Mouse (Mus musculus) stomach, postnatal 0 days (tissue): ENCODE measurements around the gene Cacng2. TPM values are rescaled to one million over a fixed set of nuclear protein-coding genes. Genes with fewer than 3 reads are reported as not detected.

Source experiments
- ATAC-seq: fragments of 200-750 bp; cut with Nextera tagmentation; 2 replicates; pipeline ENCODE4 v1.8.0; 2017; ENCODE audit not compliant: low FRiP score, low TSS enrichment
- DNase-seq: peaks from one replicate; pipeline ENCODE4 v3.0.0-alpha.2; 2016; ENCODE audit warnings: low spot score
- H3K27ac ChIP-seq: fragments of 300-500 bp; sonication (generic); replicated peaks from 2 replicates; pipeline ENCODE4 v1.5.1; 2014; ENCODE audit warnings: mild to moderate bottlenecking, control low read depth
- H3K27me3 ChIP-seq: fragments of 300-500 bp; sonication (generic); 2 replicates; pipeline ENCODE4 v1.6.1; 2014; ENCODE audit warnings: low read length; ENCODE audit not compliant: control insufficient read depth, insufficient read depth
- H3K36me3 ChIP-seq: fragments of 300-500 bp; sonication (generic); 2 replicates; pipeline ENCODE4 v1.6.1; 2014; ENCODE audit warnings: low read length, mixed read lengths; ENCODE audit not compliant: control insufficient read depth, insufficient read depth
- H3K4me1 ChIP-seq: fragments of 300-500 bp; sonication (generic); replicated peaks from 2 replicates; pipeline ENCODE4 v1.6.1; 2014; ENCODE audit warnings: antibody characterized with exemption; ENCODE audit not compliant: control insufficient read depth, insufficient read depth
- H3K4me2 ChIP-seq: fragments of 300-500 bp; sonication (generic); replicated peaks from 2 replicates; pipeline ENCODE4 v1.6.1; 2014; ENCODE audit warnings: low read depth, mild to moderate bottlenecking, control low read depth, moderate library complexity
- H3K4me3 ChIP-seq: fragments of 300-500 bp; sonication (generic); 2 replicates; pipeline ENCODE4 v1.5.1; 2014; ENCODE audit warnings: low read depth, low read length, control low read depth
- H3K9ac ChIP-seq: fragments of 300-500 bp; sonication (generic); 2 replicates; pipeline ENCODE4 v1.6.1; 2014; ENCODE audit warnings: mild to moderate bottlenecking, low read length, control low read depth, mixed read lengths
- H3K9me3 ChIP-seq: fragments of 300-500 bp; sonication (generic); 2 replicates; pipeline ENCODE4 v1.6.1; 2016; ENCODE audit warnings: low read length; ENCODE audit not compliant: control insufficient read depth
- CTCF ChIP-seq: IDR thresholded peaks from 2 replicates; pipeline ENCODE4 v1.5.1; 2016; ENCODE audit warnings: antibody characterized with exemption, low read depth, mild to moderate bottlenecking, moderate library complexity
- EP300 ChIP-seq: optimal IDR thresholded peaks from 2 replicates; pipeline ENCODE3; 2016; ENCODE audit warnings: antibody characterized with exemption
- WGBS: fragments of 180-500 bp; shearing (Covaris S2); extraction: QIAGEN DNeasy Blood & Tissue Kit; methylation state at CpG from one replicate; pipeline ENCODE4 v1.1.7; 2014; 5-methylcytosine and 5-hydroxymethylcytosine counted together
- polyA plus RNA-seq: library from polyadenylated mRNA; unstranded; fragments of >200 nt; fragmentation: Nextera tagmentation; extraction: Ambion mirVana; gene quantifications from 2 replicates; pipeline ENCODE4 v1.2.1, GENCODE M21; 2015

The Cacng2 gene
- polyA plus RNA-seq, 1 experiment from 2014 or later = 0.02 TPM

DNA sequence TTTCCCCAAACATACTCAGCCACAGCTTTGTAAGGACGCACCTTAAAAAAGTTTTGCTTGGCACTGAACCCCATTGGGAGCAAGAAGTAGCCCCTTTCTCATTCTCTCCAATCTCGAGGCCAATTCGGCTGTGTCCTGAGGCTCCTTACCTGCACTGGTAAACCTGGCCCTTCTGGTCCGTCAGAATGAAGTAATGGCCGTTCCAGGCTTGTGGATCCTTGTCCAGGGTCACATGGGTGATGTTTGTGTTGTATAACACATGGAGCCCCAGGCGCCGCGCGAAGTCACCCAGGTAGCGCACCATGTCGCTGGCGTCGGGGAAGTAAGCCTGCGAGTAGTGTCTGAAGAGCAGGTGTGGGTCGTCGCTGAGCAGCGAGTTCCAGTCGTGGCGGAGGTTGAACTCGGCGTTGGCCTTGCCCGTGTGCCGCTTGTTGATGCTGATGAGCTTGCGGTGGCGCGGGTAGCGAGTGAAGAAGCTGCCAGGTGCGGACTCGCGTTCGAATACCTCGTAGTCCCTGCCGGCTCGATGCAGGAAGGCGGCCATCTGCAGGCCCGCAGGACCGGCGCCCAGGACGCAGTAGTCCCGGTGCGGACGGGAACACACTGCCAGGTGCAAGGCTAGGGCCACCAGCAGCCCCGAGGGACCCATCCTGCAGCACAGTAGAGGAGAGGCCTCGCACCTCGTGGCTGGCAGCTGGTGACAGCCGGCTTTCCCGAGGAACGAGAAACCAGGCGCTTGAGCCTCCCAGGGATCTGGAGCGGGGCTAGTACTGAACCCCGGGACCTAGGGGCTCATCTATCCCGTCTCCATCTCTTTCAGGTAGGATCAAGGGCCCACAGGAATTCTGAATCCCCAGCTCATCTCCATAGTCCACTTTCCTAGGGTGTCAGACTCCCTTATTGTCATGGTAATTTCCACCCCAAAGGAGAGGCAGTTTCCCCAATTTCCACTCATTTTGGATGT, 164.1 kb downstream of the Cacng2 start:
- no peak overlapping the region for H3K27ac ChIP-seq
- peaks cover 21% of the 10 kb centered on the region for H3K36me3 ChIP-seq
- H3K4me1 ChIP-seq = peaks cover 7% of the 10 kb centered on the region
- DNase-seq (no peak), ATAC-seq (no peak)
- H3K27me3 ChIP-seq = no peaks in the 10 kb centered on the region
- TF ChIP-seq EP300 (no peak), CTCF (no peak)
- H3K4me2 ChIP-seq = peak overlapping the region; percentile 73
- peak overlapping the region; percentile 40 for H3K4me3 ChIP-seq
- WGBS = 9% methylated on average over 52 of the region's 52 CpGs
- H3K9ac ChIP-seq = peak overlapping the region; percentile 45; the same call in 1 of the 2 replicates
- H3K9me3 ChIP-seq = no peaks in the 10 kb centered on the region

DNA sequence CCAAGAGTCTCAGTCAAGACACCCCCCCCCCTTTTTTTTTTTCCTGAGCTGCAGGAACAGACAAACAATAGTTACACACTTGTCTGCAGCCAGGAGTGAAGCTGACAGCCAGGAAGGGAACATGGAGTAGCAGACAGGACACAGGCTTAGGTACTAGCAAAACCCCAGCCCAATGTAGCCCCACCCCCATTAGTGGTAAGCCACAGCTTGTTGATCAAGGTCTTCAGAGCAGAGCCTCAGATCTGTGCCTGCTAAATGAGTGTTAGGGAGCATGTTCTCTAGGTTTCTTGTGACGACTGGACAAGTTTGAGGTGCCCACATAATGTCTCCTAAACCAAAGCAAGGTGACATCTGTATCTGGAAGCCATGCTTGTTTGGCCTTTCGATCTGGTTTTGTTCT, 165.5 kb downstream of the Cacng2 start:
- ATAC-seq = no peak
- H3K27me3 ChIP-seq = no peaks in the 10 kb centered on the region
- no peak overlapping the region for H3K27ac ChIP-seq
- no peak for DNase-seq
- TF ChIP-seq CTCF (no peak), EP300 (no peak)
- H3K9ac ChIP-seq = no peak overlapping the region
- no peaks in the 10 kb centered on the region for H3K9me3 ChIP-seq
- 93% methylated on average over 2 of the region's 2 CpGs for WGBS
- peaks cover 8% of the 10 kb centered on the region for H3K36me3 ChIP-seq
- H3K4me1 ChIP-seq = peaks cover 7% of the 10 kb centered on the region
- no peak overlapping the region for H3K4me2 ChIP-seq
- H3K4me3 ChIP-seq = no peak overlapping the region

DNA sequence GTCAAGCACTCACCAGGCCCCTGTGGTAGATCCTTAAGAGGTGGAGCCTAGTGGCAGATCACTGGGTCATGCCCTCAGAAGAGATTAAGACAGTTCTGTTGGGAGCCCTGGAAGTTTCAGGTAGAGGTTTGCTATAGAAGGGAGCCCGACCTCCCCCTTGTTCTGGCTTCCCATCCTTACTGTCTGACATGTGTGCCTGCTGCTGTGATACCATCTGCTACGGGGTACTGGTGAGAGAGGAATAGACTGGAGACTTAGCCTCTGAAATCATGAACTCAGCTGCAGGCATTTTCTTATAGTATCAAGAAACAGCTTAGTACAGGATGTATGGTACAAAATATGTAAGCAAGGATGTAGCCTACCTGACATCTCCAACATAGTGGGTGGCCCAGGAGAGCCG, 166.9 kb downstream of the Cacng2 start:
- Histone ChIP-seq H3K4me3 (no peak overlapping the region), H3K27ac (no peak overlapping the region), H3K9me3 (no peaks in the 10 kb centered on the region), H3K9ac (no peak overlapping the region), H3K36me3 (no peaks in the 10 kb centered on the region), H3K4me2 (no peak overlapping the region), H3K4me1 (peaks cover 7% of the 10 kb centered on the region), H3K27me3 (no peaks in the 10 kb centered on the region)
- ATAC-seq (no peak), DNase-seq (no peak)
- 83% methylated on average over 3 of the region's 3 CpGs for WGBS
- TF ChIP-seq CTCF (no peak), EP300 (no peak)

DNA sequence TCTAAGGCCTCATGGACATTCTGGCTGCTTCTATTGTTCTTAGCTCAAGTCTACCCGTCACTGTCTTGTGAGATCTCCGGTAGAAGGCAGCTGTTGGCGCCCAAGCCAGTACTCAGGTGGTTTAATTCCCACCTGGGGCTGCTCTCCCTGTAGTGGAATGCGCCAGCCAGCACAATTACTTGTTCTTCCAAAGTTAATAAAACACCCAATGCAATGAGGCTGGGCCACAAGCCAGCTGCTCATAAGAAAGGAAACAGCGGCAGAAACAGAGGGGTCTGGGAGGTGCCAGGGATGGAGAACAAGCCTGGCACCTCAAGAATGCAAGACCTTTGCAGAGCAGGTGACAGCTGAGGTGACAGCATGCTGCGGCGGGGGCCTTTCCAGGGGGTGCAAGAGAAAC, 170.8 kb downstream of the Cacng2 start:
- WGBS = 82% methylated on average over 7 of the region's 7 CpGs

DNA sequence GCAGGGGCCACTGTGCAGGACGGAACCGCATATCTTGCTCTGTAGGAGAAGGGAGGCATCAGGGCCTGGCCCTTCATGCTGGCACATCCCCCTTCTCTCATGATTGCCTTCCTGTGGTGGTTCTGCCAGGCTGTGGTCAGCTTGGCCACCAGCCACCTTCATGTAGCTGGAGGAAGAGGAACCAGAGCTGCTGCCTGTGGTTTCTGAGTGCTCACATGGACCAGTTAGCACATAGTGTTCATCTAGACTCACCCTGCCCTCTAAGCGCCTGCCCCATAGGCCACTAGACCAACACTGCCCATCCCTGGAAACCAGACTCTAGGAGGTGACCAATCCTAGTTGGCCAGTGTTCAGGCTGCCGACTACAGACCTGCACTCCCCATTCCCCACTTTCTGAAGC, 174.1 kb downstream of the Cacng2 start:
- H3K27me3 ChIP-seq = no peaks in the 10 kb centered on the region
- TF ChIP-seq CTCF = no peak
- no peak for TF ChIP-seq EP300
- DNase-seq (no peak), ATAC-seq (no peak)
- no peak overlapping the region for H3K9ac ChIP-seq
- H3K9me3 ChIP-seq = no peaks in the 10 kb centered on the region
- H3K4me2 ChIP-seq = no peak overlapping the region
- H3K27ac ChIP-seq = no peak overlapping the region
- 85% methylated on average over 4 of the region's 4 CpGs for WGBS
- no peaks in the 10 kb centered on the region for H3K4me1 ChIP-seq
- no peak overlapping the region for H3K4me3 ChIP-seq
- no peaks in the 10 kb centered on the region for H3K36me3 ChIP-seq

More for the DNA sequence above, 170.8 kb downstream of the Cacng2 start:
- ATAC-seq = no peak
- no peak overlapping the region for H3K27ac ChIP-seq
- H3K9ac ChIP-seq = no peak overlapping the region
- no peaks in the 10 kb centered on the region for H3K27me3 ChIP-seq
- no peaks in the 10 kb centered on the region for H3K36me3 ChIP-seq
- H3K4me2 ChIP-seq = no peak overlapping the region
- H3K9me3 ChIP-seq = no peaks in the 10 kb centered on the region
- no peak overlapping the region for H3K4me3 ChIP-seq
- TF ChIP-seq EP300 = no peak
- no peak for TF ChIP-seq CTCF
- no peaks in the 10 kb centered on the region for H3K4me1 ChIP-seq
- DNase-seq = no peak

Other genes starting within 250 kb of the Cacng2 start
- 172 and 176 TPM in 2 replicates for gene Txn2, start 191.0 kb downstream of the Cacng2 start, polyA plus RNA-seq
- 0.62 and 0.87 TPM in 2 replicates for gene Foxred2, start 163.3 kb downstream of the Cacng2 start, polyA plus RNA-seq
- gene Eif3d, start 149.2 kb downstream of the Cacng2 start, polyA plus RNA-seq = 106 and 110 TPM in 2 replicates
- gene Ift27, start 54.1 kb upstream of the Cacng2 start, polyA plus RNA-seq = 42.2 and 42.5 TPM in 2 replicates
- gene Pvalb, start 86.4 kb upstream of the Cacng2 start, polyA plus RNA-seq = 0.11 TPM in 1 of 2 replicates, not detected in the other
- gene Ncf4, start 124.8 kb upstream of the Cacng2 start, polyA plus RNA-seq = 2.7 and 2.9 TPM in 2 replicates
- 0.17 and 0.24 TPM in 2 replicates for gene Csf2rb2, start 185.7 kb upstream of the Cacng2 start, polyA plus RNA-seq
- 0.99 and 1.0 TPM in 2 replicates for gene Csf2rb, start 205.7 kb upstream of the Cacng2 start, polyA plus RNA-seq